Mouse (Mus musculus) ES-Bruce4 (cell line): ENCODE measurements around the gene Mob4. TPM values are rescaled to one million over a fixed set of nuclear protein-coding genes. Genes with fewer than 3 reads are reported as not detected.

Experiments used
- H3K27ac ChIP-seq: 2 replicates; pipeline ENCODE4 v1.5.1; 2012; ENCODE audit warnings: low read length, inconsistent platforms; ENCODE audit not compliant: insufficient read depth
- H3K27me3 ChIP-seq: 2 replicates; pipeline ENCODE4 v1.6.1; 2012; ENCODE audit warnings: mild to moderate bottlenecking, low read length, inconsistent platforms; ENCODE audit not compliant: control insufficient read depth, poor library complexity, insufficient read depth, severe bottlenecking
- H3K36me3 ChIP-seq: 2 replicates; pipeline ENCODE4 v1.6.1; 2012; ENCODE audit warnings: inconsistent platforms, mild to moderate bottlenecking, low read length, moderate library complexity; ENCODE audit not compliant: control insufficient read depth, poor library complexity, insufficient read depth, severe bottlenecking
- H3K4me1 ChIP-seq: one replicate; pipeline ENCODE4 v1.8.1; 2011; ENCODE audit warnings: low read length; ENCODE audit not compliant: control insufficient read depth, insufficient read depth
- H3K4me3 ChIP-seq: 2 replicates; pipeline ENCODE4 v1.5.1; 2011; ENCODE audit warnings: low read depth, mild to moderate bottlenecking, low read length
- H3K9ac ChIP-seq: 2 replicates; pipeline ENCODE4 v1.6.1; 2012; ENCODE audit warnings: low read depth, mild to moderate bottlenecking, inconsistent platforms; ENCODE audit not compliant: poor library complexity, severe bottlenecking
- H3K9me3 ChIP-seq: replicated peaks from 2 replicates; pipeline ENCODE4 v1.6.1; 2012; ENCODE audit warnings: mild to moderate bottlenecking, low read length, inconsistent platforms; ENCODE audit not compliant: control insufficient read depth, poor library complexity, insufficient read depth, severe bottlenecking
- CTCF ChIP-seq: IDR thresholded peaks from one replicate; pipeline ENCODE4 v1.8.1; 2011; ENCODE audit warnings: low read depth, low read length
- EP300 ChIP-seq: IDR thresholded peaks from 2 replicates; pipeline ENCODE4 v1.6.1; 2011; ENCODE audit warnings: low read depth, low read length; ENCODE audit not compliant: insufficient read depth
- POLR2A ChIP-seq: IDR thresholded peaks from one replicate; pipeline ENCODE4 v1.8.1; 2011; ENCODE audit warnings: low read length; ENCODE audit not compliant: insufficient read depth
- polyA plus RNA-seq: library from polyadenylated mRNA; stranded (reverse); fragments of >200 nt; gene quantifications from 2 replicates; pipeline ENCODE4 v1.2.4, GENCODE M21; 2011; ENCODE audit warnings: low read depth; ENCODE audit not compliant: missing spikeins, insufficient read depth, insufficient read length

The Mob4 gene
- polyA plus RNA-seq, 1 experiment = 83.5 TPM

- no peak overlapping the region for H3K4me3 ChIP-seq
- H3K36me3 ChIP-seq = no peaks in the 10 kb centered on the region
- H3K9ac ChIP-seq = no peak overlapping the region
- H3K9me3 ChIP-seq = no peaks in the 10 kb centered on the region
- no peaks in the 10 kb centered on the region for H3K27me3 ChIP-seq
- H3K27ac ChIP-seq = no peak overlapping the region
- H3K4me1 ChIP-seq = peaks cover 4% of the 10 kb centered on the region
- TF ChIP-seq POLR2A (no peak), CTCF (no peak), EP300 (no peak)
Observed at GRCm38 (mm10) chr1:55194064-55194915, 63.3 kb downstream of the Mob4 start.

- peaks cover 4% of the 10 kb centered on the region for H3K4me1 ChIP-seq
- no peak overlapping the region for H3K9ac ChIP-seq
- no peaks in the 10 kb centered on the region for H3K9me3 ChIP-seq
- no peaks in the 10 kb centered on the region for H3K36me3 ChIP-seq
- no peaks in the 10 kb centered on the region for H3K27me3 ChIP-seq
- no peak overlapping the region for H3K27ac ChIP-seq
- TF ChIP-seq EP300 (no peak), CTCF (no peak), POLR2A (no peak)
- no peak overlapping the region for H3K4me3 ChIP-seq
Observed at GRCm38 (mm10) chr1:55195021-55195420, 64.0 kb downstream of the Mob4 start.

GRCm38 (mm10) chr1:55196327-55197003 lies 65.4 kb downstream of the Mob4 start:
- H3K36me3 ChIP-seq = no peaks in the 10 kb centered on the region
- H3K4me1 ChIP-seq = peaks cover 4% of the 10 kb centered on the region
- no peak overlapping the region for H3K9ac ChIP-seq
- no peak overlapping the region for H3K27ac ChIP-seq
- no peaks in the 10 kb centered on the region for H3K27me3 ChIP-seq
- no peak overlapping the region for H3K4me3 ChIP-seq
- H3K9me3 ChIP-seq = no peaks in the 10 kb centered on the region
- TF ChIP-seq CTCF (no peak), POLR2A (no peak), EP300 (no peak)

- Histone ChIP-seq H3K4me3 (no peak overlapping the region), H3K4me1 (peaks cover 5% of the 10 kb centered on the region), H3K27me3 (no peaks in the 10 kb centered on the region), H3K9ac (no peak overlapping the region), H3K36me3 (no peaks in the 10 kb centered on the region), H3K9me3 (no peaks in the 10 kb centered on the region), H3K27ac (0 out of 2 replicates have a peak overlapping the region, but pooled peaks have one; percentile 39)
- TF ChIP-seq POLR2A (no peak), CTCF (no peak), EP300 (no peak)
Observed at GRCm38 (mm10) chr1:55198719-55199118, 67.7 kb downstream of the Mob4 start.

- Histone ChIP-seq H3K4me3 (no peak overlapping the region), H3K36me3 (no peaks in the 10 kb centered on the region), H3K27me3 (no peaks in the 10 kb centered on the region), H3K27ac (no peak overlapping the region), H3K9me3 (no peaks in the 10 kb centered on the region), H3K4me1 (peaks cover 7% of the 10 kb centered on the region), H3K9ac (no peak overlapping the region)
- TF ChIP-seq POLR2A (no peak), CTCF (no peak)
Observed at GRCm38 (mm10) chr1:55201850-55202752, 71.1 kb downstream of the Mob4 start.

Other genes starting within 250 kb of the Mob4 start
- gene Ankrd44, start 204.8 kb upstream of the Mob4 start, polyA plus RNA-seq = 4.6 and 5.2 TPM in 2 replicates
- 277 and 314 TPM in 2 replicates for gene Sf3b1, start 103.8 kb upstream of the Mob4 start, polyA plus RNA-seq
- 21.2 and 27.1 TPM in 2 replicates for gene Coq10b, start 78.5 kb upstream of the Mob4 start, polyA plus RNA-seq
- gene Hspe1, start 43.1 kb upstream of the Mob4 start, polyA plus RNA-seq = 622 and 631 TPM in 2 replicates
- 626 and 704 TPM in 2 replicates for gene Hspd1, start 43.0 kb upstream of the Mob4 start, polyA plus RNA-seq
- gene Rftn2, start 95.6 kb downstream of the Mob4 start, polyA plus RNA-seq = 0.41 and 0.43 TPM in 2 replicates
- 4.4 and 4.7 TPM in 2 replicates for gene Mars2, start 105.9 kb downstream of the Mob4 start, polyA plus RNA-seq
- gene Boll, start 232.2 kb downstream of the Mob4 start, polyA plus RNA-seq = 1.8 and 2.9 TPM in 2 replicates